Mouse (Mus musculus) skeletal muscle tissue, postnatal 0 days (tissue): ENCODE results near the gene Gm7233. TPM values are rescaled to one million over a fixed set of nuclear protein-coding genes. Genes with fewer than 3 reads are reported as not detected.

Source experiments
- polyA plus RNA-seq: library from polyadenylated mRNA; unstranded; fragments of >200 nt; fragmentation: Nextera tagmentation; extraction: Ambion mirVana; gene quantifications from 2 replicates; pipeline ENCODE4 v1.2.1, GENCODE M21; 2015

Gene Gm7233
- not detected in 2 replicates for polyA plus RNA-seq

DNA sequence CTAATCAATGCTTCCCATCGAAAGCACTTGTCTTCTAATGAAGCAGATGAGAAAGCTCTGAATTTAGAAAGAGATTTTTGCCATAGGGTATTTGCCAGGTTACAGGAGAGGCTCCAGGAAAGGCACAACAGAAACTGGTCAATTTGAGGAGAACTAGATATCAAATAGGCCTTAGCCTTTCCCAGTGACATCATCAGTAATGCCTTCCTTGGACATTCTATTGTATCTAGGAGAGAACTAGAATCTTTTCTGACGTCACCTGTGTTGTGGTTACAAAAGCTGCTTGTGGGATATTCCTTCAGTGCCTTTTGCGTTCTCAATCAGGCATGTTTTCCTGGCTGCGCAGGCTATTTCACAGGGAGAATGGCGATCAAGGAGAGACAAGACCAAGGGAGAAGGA is at the start of gene Gm7233:
Gm7233 (plus strand) TSS at position 301 of the 400 bp plus-strand sequence.

DNA sequence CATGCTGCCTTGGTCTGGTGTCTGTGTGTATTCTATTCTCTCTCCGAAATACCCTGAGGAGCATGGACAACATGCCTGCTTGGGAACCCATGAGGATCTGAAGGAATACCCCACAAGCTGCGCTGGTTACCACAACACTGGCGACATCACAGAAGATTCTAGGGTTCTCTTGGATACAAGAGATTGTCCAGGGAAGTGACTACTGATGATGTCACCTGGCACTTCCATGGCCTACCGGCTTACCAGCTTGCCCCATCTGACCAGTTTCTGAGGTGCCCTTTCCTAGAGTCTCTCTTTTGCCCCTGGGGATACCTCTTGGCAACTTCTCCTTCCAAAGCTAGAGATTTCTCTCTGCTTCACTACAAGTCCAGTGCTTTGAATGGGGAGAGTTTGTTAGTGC is 55.5 kb downstream of the Gm7233 start, which contains the start of gene Gm8122:
Gm8122 (minus strand) TSS at position 101 of the 400 bp plus-strand sequence.

Other genes starting within 250 kb of the Gm7233 start
- gene Gm8082, start 186.2 kb upstream of the Gm7233 start, polyA plus RNA-seq = not detected in 2 replicates
- not detected in 2 replicates for gene Gm10376, start 164.2 kb upstream of the Gm7233 start, polyA plus RNA-seq
- gene Gm8094, start 103.2 kb upstream of the Gm7233 start, polyA plus RNA-seq = not detected in 2 replicates
- gene Gm8104, start 79.3 kb upstream of the Gm7233 start, polyA plus RNA-seq = not detected in 2 replicates
- gene Gm8122, start 55.4 kb downstream of the Gm7233 start, polyA plus RNA-seq = not detected in 2 replicates
- gene Gm8126, start 78.8 kb downstream of the Gm7233 start, polyA plus RNA-seq = not detected in 2 replicates
- not detected in 2 replicates for gene Gm9732, start 95.2 kb downstream of the Gm7233 start, polyA plus RNA-seq
- gene Gm8127, start 114.0 kb downstream of the Gm7233 start, polyA plus RNA-seq = not detected in 2 replicates
- not detected in 2 replicates for gene 1700001F09Rik, start 167.9 kb downstream of the Gm7233 start, polyA plus RNA-seq
- not detected in 2 replicates for gene Gm8138, start 236.5 kb downstream of the Gm7233 start, polyA plus RNA-seq